Mouse (Mus musculus) MEL (cell line): ENCODE results near the gene Abcc1. TPM values are rescaled to one million over a fixed set of nuclear protein-coding genes. Genes with fewer than 3 reads are reported as not detected.

Experiments used
- DNase-seq: peaks from one replicate; pipeline ENCODE4 v3.0.0; 2011; ENCODE audit warnings: low read depth, low spot score
- H3K27ac ChIP-seq: 2 replicates; pipeline ENCODE4 v1.5.1; 2012; ENCODE audit warnings: low read depth, mild to moderate bottlenecking, control low read depth, low read length, moderate library complexity; ENCODE audit not compliant: control insufficient read depth
- H3K27me3 ChIP-seq, 2 experiments: fragments of 150-350 bp in 1 of 2; sonication (generic) in 1 of 2; 2 replicates each; pipeline ENCODE4 v1.6.1; 2012; ENCODE audit warnings: low read length in 2 of 2, mild to moderate bottlenecking in 2 of 2, improper control_type of control experiment in 1 of 2, moderate library complexity in 1 of 2; ENCODE audit not compliant: insufficient read depth in 2 of 2, control insufficient read depth in 1 of 2
- H3K36me3 ChIP-seq, 2 experiments: 2 replicates each; pipeline ENCODE4 v1.6.1; 2012 to 2014; ENCODE audit warnings: low read length in 2 of 2, improper control_type of control experiment in 1 of 2, inconsistent platforms in 1 of 2, mild to moderate bottlenecking in 1 of 2; ENCODE audit not compliant: insufficient read depth in 2 of 2, control insufficient read depth in 1 of 2
- H3K4me1 ChIP-seq, 2 experiments: fragments of 150-350 bp in 1 of 2; sonication (generic) in 1 of 2; 2 replicates each; pipeline ENCODE4 v1.6.1; 2012; ENCODE audit warnings: low read length in 2 of 2, improper control_type of control experiment in 1 of 2, mild to moderate bottlenecking in 1 of 2; ENCODE audit not compliant: insufficient read depth in 2 of 2, control insufficient read depth in 1 of 2
- H3K4me3 ChIP-seq, 2 experiments: fragments of 150-350 bp in 1 of 2; sonication (generic) in 1 of 2; 2 replicates each; pipeline ENCODE4 v1.5.1; 2012; ENCODE audit warnings: low read depth in 2 of 2, low read length in 2 of 2, mild to moderate bottlenecking in 2 of 2, moderate library complexity in 2 of 2, control low read depth in 1 of 2, improper control_type of control experiment in 1 of 2; ENCODE audit not compliant: control insufficient read depth in 1 of 2, insufficient read depth in 1 of 2
- H3K79me2 ChIP-seq: 2 replicates; pipeline ENCODE4 v1.6.1; 2012; ENCODE audit warnings: mild to moderate bottlenecking, low read length, moderate library complexity; ENCODE audit not compliant: control insufficient read depth, poor library complexity, insufficient read depth
- H3K9ac ChIP-seq: 2 replicates; pipeline ENCODE4 v1.6.1; 2012; ENCODE audit warnings: low read depth, mild to moderate bottlenecking, control low read depth, low read length, moderate library complexity; ENCODE audit not compliant: control insufficient read depth, poor library complexity, severe bottlenecking
- H3K9me3 ChIP-seq: fragments of 150-350 bp; sonication (generic); replicated peaks from 2 replicates; pipeline ENCODE4 v1.6.1; 2012; ENCODE audit warnings: mild to moderate bottlenecking, low read length, improper control_type of control experiment, moderate library complexity; ENCODE audit not compliant: insufficient read depth
- BHLHE40 ChIP-seq: IDR thresholded peaks from 2 replicates; pipeline ENCODE4 v1.6.1; 2012; ENCODE audit warnings: low read depth, mild to moderate bottlenecking, inconsistent platforms, low read length, improper control_type of control experiment, borderline replicate concordance
- CHD1 ChIP-seq: IDR thresholded peaks from 2 replicates; pipeline ENCODE4 v1.6.1; 2012; ENCODE audit warnings: low read depth, mild to moderate bottlenecking, inconsistent platforms, low read length, improper control_type of control experiment
- ETS1 ChIP-seq: IDR thresholded peaks from 2 replicates; pipeline ENCODE4 v1.6.1; 2012; ENCODE audit warnings: low read depth, mild to moderate bottlenecking, inconsistent platforms, low read length, improper control_type of control experiment, moderate library complexity
- GABPA ChIP-seq: IDR thresholded peaks from 2 replicates; pipeline ENCODE4 v1.6.1; 2012; ENCODE audit warnings: low read depth, mild to moderate bottlenecking, inconsistent platforms, low read length, improper control_type of control experiment, moderate library complexity
- GATA1 ChIP-seq: IDR thresholded peaks from 2 replicates; pipeline ENCODE4 v1.6.1; 2011; ENCODE audit warnings: low read depth, low read length, improper control_type of control experiment
- HCFC1 ChIP-seq: IDR thresholded peaks from 2 replicates; pipeline ENCODE4 v1.6.1; 2012; ENCODE audit warnings: low read depth, mild to moderate bottlenecking, inconsistent platforms, low read length, improper control_type of control experiment, moderate library complexity
- MAFK ChIP-seq: IDR thresholded peaks from 2 replicates; pipeline ENCODE4 v1.6.1; 2011; ENCODE audit warnings: low read depth, mild to moderate bottlenecking, low read length, improper control_type of control experiment, borderline replicate concordance
- MAX ChIP-seq: IDR thresholded peaks from 2 replicates; pipeline ENCODE4 v1.6.1; 2011; ENCODE audit warnings: low read length, improper control_type of control experiment
- MEF2A ChIP-seq: IDR thresholded peaks from 2 replicates; pipeline ENCODE4 v1.6.1; 2014; ENCODE audit warnings: low read depth, mild to moderate bottlenecking, inconsistent platforms, low read length, improper control_type of control experiment; ENCODE audit not compliant: poor library complexity, insufficient replicate concordance, severe bottlenecking; ENCODE audit errors: extremely low read depth
- MXI1 ChIP-seq: IDR thresholded peaks from 2 replicates; pipeline ENCODE4 v1.6.1; 2011; ENCODE audit warnings: mild to moderate bottlenecking, low read depth, low read length, improper control_type of control experiment
- MYB ChIP-seq: IDR thresholded peaks from 2 replicates; pipeline ENCODE4 v1.6.1; 2011; ENCODE audit warnings: mild to moderate bottlenecking, low read depth, low read length, improper control_type of control experiment
- POLR2A ChIP-seq, 2 experiments: IDR thresholded peaks; 2 replicates each; pipeline ENCODE4 v1.6.1; 2011 to 2012; ENCODE audit warnings: low read length in 2 of 2, mild to moderate bottlenecking in 2 of 2, control low read depth in 1 of 2, improper control_type of control experiment in 1 of 2, low read depth in 1 of 2, moderate library complexity in 1 of 2; ENCODE audit not compliant: control insufficient read depth in 1 of 2, insufficient read depth in 1 of 2, poor library complexity in 1 of 2
- POLR2AphosphoS5 ChIP-seq: IDR thresholded peaks from 2 replicates; pipeline ENCODE4 v1.6.1; 2012; ENCODE audit warnings: low read depth, borderline replicate concordance, mild to moderate bottlenecking, inconsistent platforms, low read length, moderate library complexity, mixed read lengths
- RCOR1 ChIP-seq: IDR thresholded peaks from 2 replicates; pipeline ENCODE4 v1.6.1; 2012; ENCODE audit warnings: low read depth, mild to moderate bottlenecking, inconsistent platforms, low read length, improper control_type of control experiment
- SMC3 ChIP-seq: IDR thresholded peaks from 2 replicates; pipeline ENCODE4 v1.6.1; 2011; ENCODE audit warnings: low read depth, low read length, improper control_type of control experiment
- TBP ChIP-seq: IDR thresholded peaks from 2 replicates; pipeline ENCODE4 v1.8.0; 2011; ENCODE audit warnings: low read depth, low read length, improper control_type of control experiment
- UBTF ChIP-seq: IDR thresholded peaks from 2 replicates; pipeline ENCODE4 v1.6.1; 2012; ENCODE audit warnings: low read depth, mild to moderate bottlenecking, inconsistent platforms, low read length, improper control_type of control experiment, moderate library complexity, borderline replicate concordance; ENCODE audit not compliant: insufficient read depth
- ZMIZ1 ChIP-seq: IDR thresholded peaks from 2 replicates; pipeline ENCODE4 v1.6.1; 2012; ENCODE audit warnings: low read depth, mild to moderate bottlenecking, inconsistent platforms, low read length, improper control_type of control experiment, moderate library complexity
- polyA plus RNA-seq, 2 experiments: library from polyadenylated mRNA; stranded (reverse) in 1 of 2; unstranded in 1 of 2; fragments of >175 nt in 1 of 2; fragments of >200 nt in 1 of 2; gene quantifications; 2 replicates each; pipeline versions ENCODE4 v1.2.1 to v1.2.4; 2012; ENCODE audit warnings: low replicate concordance in 2 of 2, low read depth in 1 of 2; ENCODE audit not compliant: insufficient read length in 2 of 2, insufficient read depth in 1 of 2, missing spikeins in 1 of 2
- total RNA-seq: library from RNA; depleted of rRNA; stranded (reverse); fragments of 300-350 nt; gene quantifications from 2 replicates; pipeline ENCODE4 v1.2.3, GENCODE M21; 2012

Abcc1 gene
- total and polyA plus RNA-seq, 3 experiments: 31.5 to 39.8 (median 34.2) TPM

- Histone ChIP-seq H3K9ac (no peak overlapping the region), H3K9me3 (no peaks in the 10 kb centered on the region), H3K27ac (no peak overlapping the region), H3K4me3 (no peak overlapping the region), H3K79me2 (no peaks in the 10 kb centered on the region), H3K36me3 (peaks cover 12 to 24% of the 10 kb centered on the region in 2 experiments), H3K27me3 (no peaks in the 10 kb centered on the region), H3K4me1 (peaks cover 0 to 9% of the 10 kb centered on the region in 2 experiments; a peak in 3 of 4 replicates)
- TF ChIP-seq HCFC1 (no peak), RCOR1 (no peak), TBP (no peak), ETS1 (no peak), MXI1 (no peak), CHD1 (no peak), UBTF (no peak), POLR2A (IDR thresholded peaks at IDR 0.05; ENCODE audit: control insufficient read depth in 1 of 2, insufficient read depth in 1 of 2, low read depth in 1 of 2, low read length in 2 of 2, poor library complexity in 1 of 2) (no peak), POLR2AphosphoS5 (no peak), GABPA (no peak), BHLHE40 (no peak), MEF2A (no peak), GATA1 (no peak), MYB (no peak)
- DNase-seq: no peak
Observed at GRCm38 (mm10) chr16:14412551-14412950, 51.2 kb downstream of the Abcc1 start.

GRCm38 (mm10) chr16:14415206-14415605, 53.8 kb downstream of the Abcc1 start:
- H3K36me3 ChIP-seq: peaks cover 0 to 30% of the 10 kb centered on the region in 2 experiments; a peak in 2 of 4 replicates
- H3K27ac ChIP-seq: no peak overlapping the region
- no peak for DNase-seq
- H3K79me2 ChIP-seq: no peaks in the 10 kb centered on the region
- H3K4me1 ChIP-seq: no peaks in the 10 kb centered on the region
- no peaks in the 10 kb centered on the region for H3K27me3 ChIP-seq
- no peak overlapping the region for H3K9ac ChIP-seq
- TF ChIP-seq ZMIZ1 (no peak), MAFK (no peak), RCOR1 (no peak), SMC3 (no peak), BHLHE40 (no peak), POLR2A (IDR thresholded peaks at IDR 0.05; ENCODE audit: control insufficient read depth in 1 of 2, insufficient read depth in 1 of 2, low read depth in 1 of 2, low read length in 2 of 2, poor library complexity in 1 of 2) (no peak), MAX (no peak)
- no peak overlapping the region for H3K4me3 ChIP-seq
- no peaks in the 10 kb centered on the region for H3K9me3 ChIP-seq
